Mouse (Mus musculus): ENCODE measurements around the gene Tmtc1.

- no peak for TF ChIP-seq CTCF (conservative IDR thresholded peaks at IDR 0.05; ENCODE audit: low read length)
- no peak for TF ChIP-seq NANOG (IDR thresholded peaks at IDR 0.05; ENCODE audit: borderline replicate concordance, low read length)
Measured at GRCm38 (mm10) chr6:148257805-148258204, 186.4 kb downstream of the Tmtc1 start.

All from E14TG2a.4 (cell line).